Mouse (Mus musculus): ENCODE data around the gene Cflar. TPM values are rescaled to one million over a fixed set of nuclear protein-coding genes. Genes with fewer than 3 reads are reported as not detected.

Cflar gene
- polyA plus RNA-seq, 1 experiment from 2014 or later: 28.9 TPM

DNA sequence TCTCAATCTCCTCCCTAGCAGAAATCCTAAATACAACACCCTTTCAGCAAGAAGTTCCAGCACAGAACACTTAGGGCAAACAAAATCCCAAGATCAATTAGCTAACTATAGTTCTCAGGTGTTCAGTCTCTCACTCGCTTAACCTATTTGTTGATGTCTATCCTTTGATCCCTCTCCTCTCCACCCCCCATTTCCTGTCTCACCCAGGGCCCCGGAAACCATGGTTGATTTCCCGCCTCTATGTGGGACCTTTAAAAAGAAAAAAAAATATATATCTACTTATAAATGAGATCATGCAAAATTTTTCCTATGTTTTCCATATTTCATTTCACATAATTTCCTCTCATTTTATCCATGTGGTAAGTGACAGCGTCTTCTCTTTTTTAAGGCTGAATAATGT, 9.7 kb downstream of the Cflar start:
- Histone ChIP-seq H3K9ac (ENCODE audit: low read depth, low read length) (no peak overlapping the region), H3K4me3 (ENCODE audit: low read depth, low read length) (no peak overlapping the region), H3K27ac (ENCODE audit: low read depth, low read length) (no peak overlapping the region), H3K36me3 (ENCODE audit: control insufficient read depth, insufficient read depth) (peaks cover 35% of the 10 kb centered on the region), H3K4me2 (replicated peaks; ENCODE audit: low read depth) (no peak overlapping the region), H3K9me3 (ENCODE audit: control insufficient read depth) (no peaks in the 10 kb centered on the region), H3K27me3 (replicated peaks; ENCODE audit: control insufficient read depth, insufficient read depth, low read length) (no peaks in the 10 kb centered on the region), H3K4me1 (replicated peaks; ENCODE audit: control insufficient read depth, insufficient read depth, low read length) (no peaks in the 10 kb centered on the region)
- no peak for TF ChIP-seq CTCF (IDR thresholded peaks at IDR 0.05; ENCODE audit: low read depth)
- ATAC-seq: no peak
- 80% methylated on average over 4 of the region's 4 CpGs for WGBS

DNA sequence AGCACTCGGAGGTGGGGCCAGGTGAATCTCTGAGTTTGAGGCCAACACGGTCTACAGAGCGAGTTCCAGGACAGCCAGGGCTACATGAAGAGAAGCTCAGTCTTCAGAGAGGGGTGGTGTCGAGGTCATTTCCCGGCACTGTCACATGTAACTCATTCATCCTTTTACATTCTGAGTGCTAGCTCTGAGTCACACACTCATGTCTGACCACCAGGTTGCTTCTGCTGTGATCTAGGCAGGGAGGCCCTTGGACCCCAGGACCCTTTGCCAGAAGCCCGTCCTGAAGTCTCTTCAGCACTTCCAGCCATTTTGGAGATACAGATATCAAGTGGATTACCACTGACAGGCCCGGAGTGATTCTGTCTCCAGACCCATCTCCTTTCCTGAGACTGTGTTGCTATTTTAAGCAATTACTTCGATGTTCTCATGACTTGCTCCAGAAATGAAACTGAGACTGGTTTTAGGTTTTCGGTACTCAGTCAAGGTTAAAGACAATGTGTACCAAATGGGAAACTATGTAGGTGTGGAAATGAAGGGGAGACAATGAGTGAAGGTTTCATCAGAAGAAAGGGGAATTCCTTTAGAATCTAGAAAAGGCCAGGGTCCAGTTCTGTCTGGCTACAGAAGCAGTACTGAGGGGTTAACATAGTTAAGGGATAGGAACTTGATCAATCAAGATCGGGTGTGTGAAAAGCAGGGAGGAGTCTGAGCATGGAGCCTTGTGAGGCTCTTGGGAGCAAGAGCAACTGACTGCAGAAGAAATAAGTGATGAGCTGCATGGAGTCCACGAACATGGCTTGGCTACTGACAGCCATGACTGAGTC, 11.0 kb downstream of the Cflar start:
- 0 out of 2 replicates have a peak overlapping the region, but pooled peaks have one; percentile 21 for H3K27ac ChIP-seq (ENCODE audit: low read depth, low read length)
- TF ChIP-seq CTCF (IDR thresholded peaks at IDR 0.05; ENCODE audit: low read depth): no peak
- no peak for ATAC-seq

DNA sequence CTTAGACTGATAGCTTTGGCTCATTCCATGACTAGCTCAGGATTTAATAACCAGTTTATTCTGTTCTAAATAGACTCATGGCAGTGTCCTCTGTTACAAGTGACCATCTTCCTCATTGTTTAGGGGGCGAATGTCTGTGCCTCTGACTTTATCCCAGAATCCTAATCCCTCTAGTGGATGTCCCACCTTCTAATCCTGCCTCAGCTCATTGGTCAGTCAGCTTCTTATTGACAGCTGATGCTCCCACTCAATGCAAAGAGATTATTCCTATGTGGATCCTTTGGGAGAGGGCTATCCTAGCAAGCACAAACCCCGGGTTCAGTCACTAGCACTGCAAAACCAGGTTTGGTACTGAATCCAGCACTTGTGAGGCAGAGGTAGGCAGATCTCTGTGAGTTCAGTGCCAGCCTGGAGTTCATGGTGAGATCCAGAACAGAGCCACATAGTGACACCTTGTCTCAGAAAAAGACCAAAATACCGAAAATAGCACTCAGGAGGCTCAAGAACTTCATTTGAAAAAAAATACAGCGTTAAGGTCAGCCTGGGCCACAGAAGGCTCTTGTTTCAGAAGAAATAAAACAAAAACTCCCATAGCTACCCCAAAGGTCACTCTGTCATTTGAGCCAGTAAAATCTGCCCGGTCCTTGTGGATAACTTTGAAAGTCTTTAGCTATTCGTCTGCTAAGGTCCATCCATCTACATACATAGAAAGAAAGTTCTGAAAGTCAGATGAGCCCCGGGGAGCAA, 11.9 kb downstream of the Cflar start:
- H3K9me3 ChIP-seq (ENCODE audit: control insufficient read depth): no peaks in the 10 kb centered on the region
- no peak for TF ChIP-seq CTCF (IDR thresholded peaks at IDR 0.05; ENCODE audit: low read depth)
- no peak for ATAC-seq
- 82% methylated on average over 7 of the region's 7 CpGs for WGBS
- H3K36me3 ChIP-seq (ENCODE audit: control insufficient read depth, insufficient read depth): peaks cover 42% of the 10 kb centered on the region
- no peaks in the 10 kb centered on the region for H3K27me3 ChIP-seq (replicated peaks; ENCODE audit: control insufficient read depth, insufficient read depth, low read length)
- H3K4me1 ChIP-seq (replicated peaks; ENCODE audit: control insufficient read depth, insufficient read depth, low read length): no peaks in the 10 kb centered on the region
- H3K9ac ChIP-seq (ENCODE audit: low read depth, low read length): no peak overlapping the region
- no peak overlapping the region for H3K4me2 ChIP-seq (replicated peaks; ENCODE audit: low read depth)
- H3K4me3 ChIP-seq (ENCODE audit: low read depth, low read length): no peak overlapping the region
- no peak overlapping the region for H3K27ac ChIP-seq (ENCODE audit: low read depth, low read length)

More for the DNA sequence above, 11.0 kb downstream of the Cflar start:
- Histone ChIP-seq H3K4me2 (replicated peaks; ENCODE audit: low read depth) (no peak overlapping the region), H3K36me3 (ENCODE audit: control insufficient read depth, insufficient read depth) (peaks cover 39% of the 10 kb centered on the region), H3K9ac (ENCODE audit: low read depth, low read length) (no peak overlapping the region), H3K4me3 (ENCODE audit: low read depth, low read length) (no peak overlapping the region), H3K27me3 (replicated peaks; ENCODE audit: control insufficient read depth, insufficient read depth, low read length) (no peaks in the 10 kb centered on the region), H3K9me3 (ENCODE audit: control insufficient read depth) (no peaks in the 10 kb centered on the region), H3K4me1 (replicated peaks; ENCODE audit: control insufficient read depth, insufficient read depth, low read length) (no peaks in the 10 kb centered on the region)
- 80% methylated on average over 11 of the region's 11 CpGs for WGBS

- TF ChIP-seq CTCF (IDR thresholded peaks at IDR 0.05; ENCODE audit: low read depth): no peak
- H3K36me3 ChIP-seq (ENCODE audit: control insufficient read depth, insufficient read depth): peaks cover 44% of the 10 kb centered on the region
- no peak for ATAC-seq
- WGBS: 67% methylated on average over 7 of the region's 7 CpGs
- H3K9me3 ChIP-seq (ENCODE audit: control insufficient read depth): no peaks in the 10 kb centered on the region
- H3K4me1 ChIP-seq (replicated peaks; ENCODE audit: control insufficient read depth, insufficient read depth, low read length): no peaks in the 10 kb centered on the region
- no peak overlapping the region for H3K9ac ChIP-seq (ENCODE audit: low read depth, low read length)
- H3K27me3 ChIP-seq (replicated peaks; ENCODE audit: control insufficient read depth, insufficient read depth, low read length): no peaks in the 10 kb centered on the region
- H3K27ac ChIP-seq (ENCODE audit: low read depth, low read length): no peak overlapping the region
- H3K4me2 ChIP-seq (replicated peaks; ENCODE audit: low read depth): no peak overlapping the region
- H3K4me3 ChIP-seq (ENCODE audit: low read depth, low read length): no peak overlapping the region
Observed at GRCm38 (mm10) chr1:58723809-58724405, 12.6 kb downstream of the Cflar start.

DNA sequence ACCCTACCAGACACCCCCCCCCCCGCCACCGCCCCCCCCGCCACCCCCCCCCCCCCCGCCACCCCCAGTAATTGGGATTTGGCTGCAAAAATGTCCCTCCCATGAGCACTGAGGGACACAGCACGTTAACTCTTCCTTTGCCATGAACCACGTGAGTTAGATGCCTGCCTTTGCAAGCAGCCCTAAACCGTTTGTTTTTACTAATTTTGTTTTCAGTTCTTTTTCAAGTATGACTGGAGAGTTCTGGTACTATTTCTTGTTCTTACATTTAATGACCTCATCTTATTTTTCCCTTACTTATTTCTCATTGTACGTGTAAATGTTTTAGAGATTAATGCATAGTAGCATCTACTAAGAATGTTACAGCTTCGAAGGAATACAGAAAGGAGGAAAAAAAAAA, 13.2 kb downstream of the Cflar start:
- H3K9me3 ChIP-seq (ENCODE audit: control insufficient read depth): no peaks in the 10 kb centered on the region
- 78% methylated on average over 5 of the region's 9 CpGs for WGBS
- no peak overlapping the region for H3K27ac ChIP-seq (ENCODE audit: low read depth, low read length)
- H3K4me3 ChIP-seq (ENCODE audit: low read depth, low read length): no peak overlapping the region
- H3K27me3 ChIP-seq (replicated peaks; ENCODE audit: control insufficient read depth, insufficient read depth, low read length): no peaks in the 10 kb centered on the region
- H3K36me3 ChIP-seq (ENCODE audit: control insufficient read depth, insufficient read depth): peaks cover 45% of the 10 kb centered on the region
- ATAC-seq: no peak
- no peak for TF ChIP-seq CTCF (IDR thresholded peaks at IDR 0.05; ENCODE audit: low read depth)
- H3K4me2 ChIP-seq (replicated peaks; ENCODE audit: low read depth): no peak overlapping the region
- no peaks in the 10 kb centered on the region for H3K4me1 ChIP-seq (replicated peaks; ENCODE audit: control insufficient read depth, insufficient read depth, low read length)
- H3K9ac ChIP-seq (ENCODE audit: low read depth, low read length): no peak overlapping the region

- H3K27ac ChIP-seq (ENCODE audit: low read depth, low read length): no peak overlapping the region
- H3K9me3 ChIP-seq (ENCODE audit: control insufficient read depth): no peaks in the 10 kb centered on the region
- no peak overlapping the region for H3K4me3 ChIP-seq (ENCODE audit: low read depth, low read length)
- no peak for TF ChIP-seq CTCF (IDR thresholded peaks at IDR 0.05; ENCODE audit: low read depth)
- H3K27me3 ChIP-seq (replicated peaks; ENCODE audit: control insufficient read depth, insufficient read depth, low read length): no peaks in the 10 kb centered on the region
- peaks cover 45% of the 10 kb centered on the region for H3K36me3 ChIP-seq (ENCODE audit: control insufficient read depth, insufficient read depth)
- H3K4me2 ChIP-seq (replicated peaks; ENCODE audit: low read depth): no peak overlapping the region
- H3K9ac ChIP-seq (ENCODE audit: low read depth, low read length): no peak overlapping the region
- ATAC-seq: no peak
- no peaks in the 10 kb centered on the region for H3K4me1 ChIP-seq (replicated peaks; ENCODE audit: control insufficient read depth, insufficient read depth, low read length)
Observed at GRCm38 (mm10) chr1:58725095-58725494, 13.8 kb downstream of the Cflar start.

Measured in intestine, postnatal 0 days (tissue).